Mouse (Mus musculus): ENCODE data around the gene Hs6st1.

Gene Hs6st1

DNA sequence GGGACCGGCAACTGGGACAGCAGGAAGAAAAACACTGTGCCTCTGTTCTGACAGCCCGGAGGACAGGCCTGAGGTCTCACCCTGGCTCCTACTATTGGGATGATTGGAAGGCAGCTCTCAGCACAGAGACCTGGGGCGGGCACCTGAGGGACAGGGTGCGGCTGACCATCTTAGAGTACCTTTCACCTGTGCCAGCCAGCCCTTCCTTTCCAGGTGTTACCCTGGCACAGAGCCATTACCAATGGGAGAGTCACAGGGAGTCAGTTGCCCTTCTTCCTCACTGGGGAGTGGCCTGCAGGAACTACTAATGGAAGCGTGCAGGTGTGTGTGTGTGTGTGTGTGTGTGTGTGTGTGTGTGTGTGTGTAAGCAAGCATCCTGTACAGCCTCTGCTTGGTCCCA lies 15.4 kb downstream of the Hs6st1 start:
- no peak for DNase-seq (ENCODE audit: low read depth, low spot score)

DNA sequence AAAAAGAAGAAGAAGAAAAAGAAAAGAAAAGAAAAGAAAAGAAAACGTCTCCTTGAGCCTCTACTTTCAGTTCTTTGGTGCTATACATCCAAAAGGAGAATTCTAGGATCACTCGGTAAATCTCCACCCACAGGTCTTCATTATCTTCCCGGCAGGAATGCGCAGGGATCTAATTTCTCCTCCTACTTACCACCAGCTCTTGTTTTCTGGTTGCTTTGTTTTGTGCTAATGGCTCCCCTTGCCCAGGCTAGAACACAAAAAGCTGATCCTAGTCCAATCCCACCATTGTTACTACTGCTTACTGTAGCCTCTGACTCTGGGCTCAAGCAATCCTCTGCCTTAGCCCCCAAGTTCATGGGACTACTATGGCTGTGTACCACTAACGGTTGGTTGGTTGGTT lies 16.9 kb downstream of the Hs6st1 start:
- DNase-seq (ENCODE audit: low read depth, low spot score), result no peak

DNA sequence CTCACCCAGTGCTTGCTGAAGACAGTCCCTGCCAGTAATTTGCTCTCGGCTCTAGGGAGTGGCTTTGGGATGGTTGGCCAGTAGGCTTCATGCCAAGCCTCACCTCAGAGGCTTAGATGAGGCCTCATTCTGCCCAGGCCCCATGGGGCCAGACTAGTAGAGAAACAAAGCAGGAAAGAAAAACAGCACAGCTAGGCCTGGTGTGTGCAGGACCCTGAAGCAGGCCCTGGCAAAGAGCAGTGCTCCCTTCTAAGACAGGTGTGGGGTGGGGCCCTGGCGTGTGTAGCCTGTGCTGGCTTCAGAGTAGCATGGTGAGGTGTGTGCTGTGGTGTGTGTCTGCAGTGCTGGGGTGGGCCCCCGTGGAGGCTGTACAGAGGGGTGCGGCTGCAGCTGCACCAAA lies 20.2 kb downstream of the Hs6st1 start:
- DNase-seq (ENCODE audit: low read depth, low spot score), result no peak

DNA sequence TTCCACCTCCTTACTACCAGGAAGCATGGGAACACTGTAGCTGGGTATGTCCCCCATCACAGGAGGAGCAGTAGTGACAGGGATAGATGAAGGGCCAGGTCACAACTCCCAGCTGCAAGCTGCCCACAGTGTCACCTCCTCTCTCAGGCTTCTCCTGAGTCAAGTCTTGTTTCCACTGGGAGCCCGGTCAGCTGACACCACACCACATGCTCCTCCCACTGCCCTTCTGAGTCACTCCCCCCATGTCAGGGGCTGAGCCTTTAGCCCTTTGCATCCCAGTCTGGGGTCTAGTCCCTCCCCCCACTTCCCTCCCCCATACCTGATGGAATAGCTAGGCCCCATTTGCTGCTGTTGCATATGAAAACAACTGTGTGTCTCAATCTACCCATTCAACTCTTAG lies 21.3 kb downstream of the Hs6st1 start:
- DNase-seq (ENCODE audit: low read depth, low spot score), result no peak

DNA sequence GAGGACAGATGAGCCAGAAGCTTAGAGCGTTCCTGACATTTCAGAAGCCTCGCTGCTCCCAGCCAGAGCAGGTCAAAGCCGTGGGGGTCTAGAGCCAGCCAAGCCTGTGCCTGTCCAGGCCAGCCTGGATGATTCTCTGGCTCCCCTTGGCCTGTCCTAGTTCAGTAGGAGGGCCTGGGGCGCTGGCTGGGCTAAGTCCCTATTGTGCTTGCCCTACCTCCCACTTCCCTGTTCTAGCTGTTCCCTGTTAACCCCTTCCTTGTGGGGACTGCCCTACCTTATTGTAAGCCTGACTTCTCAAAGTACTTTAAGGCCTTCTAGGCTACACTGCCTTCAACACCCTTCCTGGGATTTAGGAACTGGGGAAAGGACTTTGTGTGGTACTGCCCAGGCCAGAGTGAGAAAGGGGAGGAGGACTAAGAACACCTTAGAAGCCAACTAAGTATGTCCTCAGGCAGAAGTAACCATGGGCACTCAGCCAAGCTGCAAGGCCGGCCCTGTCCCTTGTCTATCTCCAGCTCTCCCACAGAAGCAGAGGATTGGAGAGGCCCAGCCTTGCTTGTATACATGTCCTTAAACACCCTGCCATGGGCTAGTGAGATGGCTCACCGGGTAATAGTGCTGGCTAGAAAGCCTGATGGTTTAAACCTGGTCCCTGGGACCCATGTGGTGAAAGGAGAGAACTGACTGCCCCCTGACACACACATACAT lies 22.0 kb downstream of the Hs6st1 start:
- DNase-seq (ENCODE audit: low read depth, low spot score), result no peak

DNA sequence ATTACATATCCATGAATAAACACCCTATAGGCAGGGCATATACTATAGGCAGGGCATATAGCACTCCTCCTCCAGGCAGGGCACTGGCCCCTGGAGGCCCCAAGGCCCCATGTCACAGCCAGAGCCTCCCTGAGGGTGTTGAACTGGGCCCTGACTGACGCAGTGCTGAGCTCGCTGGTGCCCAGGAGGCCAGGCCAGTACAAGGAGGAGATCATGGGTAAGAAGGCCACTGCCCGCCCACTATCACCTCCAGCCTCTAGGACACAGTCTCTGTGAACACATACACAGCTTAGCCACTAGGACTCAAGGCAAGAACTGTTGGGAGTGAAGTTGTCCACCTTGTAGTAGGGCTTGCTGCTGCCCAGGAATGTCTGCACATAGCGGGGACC lies 22.5 kb downstream of the Hs6st1 start:
- no peak for DNase-seq (ENCODE audit: low read depth, low spot score)

DNA sequence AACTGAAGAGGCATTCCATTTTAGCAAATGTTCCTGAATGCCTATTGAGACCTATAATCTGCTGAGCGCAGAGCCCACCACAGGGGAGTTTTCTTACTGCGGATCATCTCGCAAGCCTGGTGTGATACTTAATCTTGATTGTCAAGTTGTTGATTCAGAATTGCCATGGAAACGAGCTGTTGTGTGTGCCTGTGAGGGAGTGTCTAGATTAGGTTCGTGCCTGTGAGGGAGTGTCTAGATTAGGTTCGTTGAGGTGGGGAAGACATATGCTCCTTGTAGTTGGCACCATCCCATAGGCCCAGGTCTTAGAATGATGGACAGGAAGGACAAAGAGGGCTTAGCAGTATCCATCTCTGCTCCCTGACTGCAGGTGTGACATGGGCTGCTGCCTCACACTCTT lies 23.0 kb downstream of the Hs6st1 start:
- DNase-seq (ENCODE audit: low read depth, low spot score), result no peak

DNA sequence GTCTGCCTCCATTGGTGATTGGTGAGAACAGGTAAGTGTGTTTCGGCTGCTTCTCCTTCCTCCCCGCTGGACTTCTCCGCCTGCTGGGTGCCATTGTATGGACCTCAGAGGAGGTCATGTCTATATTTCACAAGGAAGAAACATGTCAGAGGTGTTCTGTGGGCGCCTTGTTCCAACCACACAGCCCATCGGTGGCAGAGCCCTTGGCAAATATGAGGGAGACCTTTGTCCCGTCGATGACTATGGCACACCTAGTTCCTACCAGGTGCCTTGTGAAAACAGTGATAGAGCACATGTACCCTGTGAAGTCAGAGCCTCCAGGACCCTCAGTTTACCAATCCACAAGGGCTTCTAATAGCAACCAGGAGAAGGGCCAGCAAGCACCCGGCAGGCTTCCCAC lies 25.5 kb downstream of the Hs6st1 start:
- no peak for DNase-seq (ENCODE audit: low read depth, low spot score)

DNA sequence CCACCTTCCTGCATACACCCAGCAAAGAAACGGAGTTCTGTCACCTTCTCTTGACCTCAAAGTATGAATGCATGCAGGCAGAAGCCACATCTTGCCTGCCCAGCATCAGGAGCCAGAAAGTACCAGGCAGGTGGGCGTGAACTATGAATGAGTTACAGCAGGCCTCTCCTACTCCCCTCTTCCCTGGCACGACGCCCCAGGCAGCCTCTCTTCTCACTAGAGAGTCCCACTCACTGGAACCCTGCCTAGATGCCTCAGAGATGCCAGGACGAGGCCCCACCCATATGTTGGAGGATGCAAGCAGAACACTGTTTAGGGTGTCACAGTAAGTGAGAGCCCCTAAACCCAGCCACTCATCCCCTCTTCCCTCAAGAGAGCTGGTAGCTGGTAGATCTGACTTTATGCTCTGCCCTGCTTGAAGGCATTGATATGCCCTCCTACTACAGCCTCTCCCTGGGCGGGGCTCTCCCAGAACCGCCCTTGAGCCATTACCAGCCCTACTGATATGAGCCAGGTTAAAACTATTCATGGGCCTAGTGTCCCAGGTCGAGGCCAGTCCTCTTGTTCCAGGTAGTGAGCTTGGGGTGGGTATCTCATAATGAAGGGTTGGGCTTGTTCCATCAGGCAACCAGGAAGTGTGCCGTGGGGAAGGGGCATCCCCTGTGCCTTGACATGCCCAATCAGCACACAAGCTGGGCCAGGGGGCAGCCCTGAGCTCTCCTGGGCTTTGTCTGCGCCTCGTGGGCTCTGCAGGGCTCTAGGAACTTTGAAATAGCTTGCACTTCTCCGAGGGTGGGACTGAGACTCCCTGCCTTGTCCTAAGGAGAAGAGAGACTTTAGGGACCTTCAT lies 27.4 kb downstream of the Hs6st1 start:
- DNase-seq (ENCODE audit: low read depth, low spot score), result no peak

DNA sequence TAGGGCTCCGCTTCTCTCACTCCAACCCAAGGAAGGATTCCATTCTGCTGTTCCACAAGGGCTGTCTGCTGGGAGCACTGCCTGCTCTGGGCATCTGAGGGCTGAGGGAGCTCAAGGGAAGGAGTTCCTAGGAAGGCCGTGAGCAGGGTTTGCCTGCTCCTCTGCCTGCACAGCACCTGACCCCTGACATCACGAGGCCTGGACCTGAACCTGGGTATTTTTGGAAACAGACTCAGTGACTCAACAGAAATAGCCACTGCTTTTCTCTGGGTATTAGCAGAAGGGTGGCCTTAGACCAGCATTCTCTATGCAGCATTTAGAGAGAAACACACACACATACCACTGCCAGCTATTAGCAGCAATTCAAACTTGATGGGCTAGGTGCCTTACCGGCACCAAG lies 30.2 kb downstream of the Hs6st1 start:
- DNase-seq (ENCODE audit: low read depth, low spot score), result no peak

DNA sequence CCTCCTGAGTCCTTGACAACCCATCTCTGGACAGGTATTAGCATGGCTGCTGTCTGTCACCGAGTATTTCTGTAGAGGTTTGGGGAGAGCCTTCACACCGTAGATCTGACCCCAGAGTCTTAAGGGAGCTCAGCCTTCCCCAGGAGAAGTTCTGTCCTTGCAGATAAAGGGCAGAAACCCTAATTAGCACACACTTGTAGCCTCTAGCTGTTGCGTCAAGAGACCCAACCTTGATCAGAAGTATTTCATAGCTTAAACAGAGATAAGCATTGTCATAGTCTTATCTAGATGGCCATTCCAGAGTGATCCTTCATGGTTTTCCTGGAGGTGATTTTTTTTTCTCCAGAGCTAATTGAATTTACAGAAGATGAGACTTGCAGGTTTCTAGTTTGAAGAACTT lies 32.2 kb downstream of the Hs6st1 start:
- no peak for DNase-seq (ENCODE audit: low read depth, low spot score)

DNA sequence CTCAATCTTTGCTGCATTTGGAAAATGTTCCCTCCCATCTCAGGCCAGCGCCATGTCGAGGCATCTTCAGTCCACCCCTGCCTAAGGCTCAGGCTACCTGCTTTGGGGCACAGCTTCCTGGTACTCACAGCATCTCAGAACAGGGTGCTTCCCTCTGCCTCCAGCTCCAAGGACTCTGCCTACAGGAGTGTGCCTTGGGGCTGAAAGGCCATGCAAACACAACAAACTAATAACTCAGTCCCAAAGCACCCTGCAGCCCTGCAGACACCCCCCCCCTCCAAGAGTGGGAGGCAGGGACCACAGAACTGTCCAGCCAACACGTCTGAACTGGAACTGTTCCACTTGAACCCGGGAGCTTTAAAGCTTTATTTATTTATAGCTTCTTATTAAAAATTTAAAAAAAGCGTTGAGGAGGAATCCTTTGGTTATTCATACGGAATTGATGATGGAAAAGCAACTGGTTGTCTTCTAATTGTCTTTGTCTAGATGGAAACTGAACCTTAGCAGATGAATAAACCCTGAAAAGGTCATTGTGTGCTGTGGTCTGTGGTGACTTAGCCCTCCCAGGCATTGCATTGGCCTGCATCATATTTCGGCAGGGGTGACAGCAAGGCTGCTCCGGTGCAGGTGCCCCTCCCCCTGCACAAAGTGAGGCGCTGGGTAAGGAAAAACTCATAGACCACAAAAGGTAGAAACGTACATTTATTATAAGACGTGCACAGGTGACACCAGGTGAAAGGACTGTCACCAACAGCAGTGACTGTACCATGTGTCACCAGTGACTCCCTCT lies 37.9 kb downstream of the Hs6st1 start:
- DNase-seq (ENCODE audit: low read depth, low spot score), result no peak

DNA sequence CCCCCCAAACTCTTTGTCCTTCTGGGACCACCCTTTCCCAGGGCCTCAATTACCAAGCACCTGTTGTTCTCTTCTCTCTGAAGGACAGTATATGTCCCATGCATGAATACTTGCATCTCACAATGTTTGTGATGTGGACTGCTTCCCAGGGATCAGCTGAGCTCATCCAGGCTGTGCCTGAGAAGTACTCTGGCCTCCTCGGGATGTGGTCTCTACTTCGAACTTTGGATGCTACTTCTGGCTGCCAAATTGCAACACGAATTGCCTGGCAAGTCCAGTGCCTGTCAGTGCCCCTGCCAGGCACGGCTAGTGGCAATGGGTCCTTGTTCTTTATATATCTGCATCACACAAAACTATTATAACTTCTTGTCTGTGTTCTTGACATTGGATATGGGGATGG lies 41.8 kb downstream of the Hs6st1 start:
- DNase-seq (ENCODE audit: low read depth, low spot score), result no peak

DNA sequence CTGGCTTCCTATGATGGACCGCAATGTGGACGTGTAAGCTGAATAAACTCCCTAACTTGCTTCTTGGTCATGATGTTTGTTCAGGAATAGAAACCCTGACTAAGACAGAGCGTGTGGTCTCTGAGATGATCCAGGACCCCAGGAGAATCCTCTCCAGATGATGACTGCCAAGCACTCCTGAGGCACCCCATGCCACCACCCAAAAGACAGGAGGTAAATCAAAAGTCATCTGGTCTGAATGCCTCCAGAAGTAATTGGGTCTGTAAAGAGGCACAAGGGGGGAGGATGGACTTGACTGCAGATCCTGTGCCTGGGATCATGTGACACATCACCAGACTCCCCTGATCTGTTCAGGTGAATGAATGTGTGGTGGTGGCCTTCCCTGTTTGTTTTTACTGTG lies 44.5 kb downstream of the Hs6st1 start:
- no peak for DNase-seq (ENCODE audit: low read depth, low spot score)

DNA sequence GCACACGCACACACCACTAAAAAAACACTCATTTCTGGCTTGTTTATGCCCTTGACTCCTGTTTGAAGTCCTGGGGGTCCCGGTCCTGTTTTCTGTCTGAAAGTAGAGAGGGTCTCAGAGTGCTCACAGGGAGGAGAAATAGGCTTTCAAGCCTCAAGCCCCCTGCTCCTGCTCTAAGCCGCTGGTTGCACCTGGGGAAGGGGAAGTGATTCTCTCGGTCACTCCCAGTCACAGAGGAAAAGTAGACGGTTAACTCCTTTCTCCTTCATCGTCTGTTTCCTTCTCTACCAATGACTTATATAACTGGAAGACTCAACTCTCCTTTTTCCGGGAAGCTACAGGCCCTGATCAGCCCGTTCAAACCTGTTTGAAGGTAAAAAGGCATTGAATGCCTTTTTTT lies 45.5 kb downstream of the Hs6st1 start:
- DNase-seq (ENCODE audit: low read depth, low spot score), result no peak

DNA sequence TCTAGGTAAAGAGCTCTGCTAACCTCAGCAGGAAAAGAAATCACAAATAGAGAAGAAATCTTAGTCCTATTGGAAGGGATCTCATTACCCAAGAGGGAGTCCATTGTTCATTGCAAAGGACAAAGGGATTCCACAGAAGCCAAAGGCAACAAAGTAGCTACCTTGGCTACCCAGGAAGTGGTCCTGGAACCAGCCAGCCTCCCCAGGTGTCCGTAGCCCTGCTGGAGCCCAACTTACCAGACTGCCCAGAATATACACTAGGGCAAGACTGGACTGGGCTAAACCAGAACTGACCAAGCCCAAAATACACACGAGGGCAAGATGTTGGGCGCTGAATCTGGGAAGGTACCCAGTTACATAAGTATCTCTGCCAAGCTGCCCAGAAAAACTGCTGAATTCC lies 46.6 kb downstream of the Hs6st1 start:
- no peak for DNase-seq (ENCODE audit: low read depth, low spot score)

DNA sequence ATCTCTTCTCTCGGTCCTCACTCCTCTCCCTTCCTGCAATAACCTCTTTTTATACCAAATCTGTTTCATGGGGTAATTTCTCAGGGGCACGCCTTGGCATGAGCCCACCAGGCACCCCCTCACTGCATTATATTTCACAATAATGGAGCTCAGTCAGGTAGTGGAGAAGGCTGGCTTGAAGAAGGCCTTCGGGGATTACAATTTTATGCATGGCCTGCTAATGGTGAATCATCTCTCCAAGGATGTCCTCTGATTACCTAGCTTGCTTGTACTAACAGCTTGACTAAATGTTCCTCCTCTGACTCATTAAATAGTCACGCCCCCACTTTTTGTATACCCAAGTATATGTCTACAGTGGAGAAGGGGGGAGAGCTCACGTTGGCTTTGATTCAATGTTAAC lies 48.3 kb downstream of the Hs6st1 start:
- no peak for DNase-seq (ENCODE audit: low read depth, low spot score)

DNA sequence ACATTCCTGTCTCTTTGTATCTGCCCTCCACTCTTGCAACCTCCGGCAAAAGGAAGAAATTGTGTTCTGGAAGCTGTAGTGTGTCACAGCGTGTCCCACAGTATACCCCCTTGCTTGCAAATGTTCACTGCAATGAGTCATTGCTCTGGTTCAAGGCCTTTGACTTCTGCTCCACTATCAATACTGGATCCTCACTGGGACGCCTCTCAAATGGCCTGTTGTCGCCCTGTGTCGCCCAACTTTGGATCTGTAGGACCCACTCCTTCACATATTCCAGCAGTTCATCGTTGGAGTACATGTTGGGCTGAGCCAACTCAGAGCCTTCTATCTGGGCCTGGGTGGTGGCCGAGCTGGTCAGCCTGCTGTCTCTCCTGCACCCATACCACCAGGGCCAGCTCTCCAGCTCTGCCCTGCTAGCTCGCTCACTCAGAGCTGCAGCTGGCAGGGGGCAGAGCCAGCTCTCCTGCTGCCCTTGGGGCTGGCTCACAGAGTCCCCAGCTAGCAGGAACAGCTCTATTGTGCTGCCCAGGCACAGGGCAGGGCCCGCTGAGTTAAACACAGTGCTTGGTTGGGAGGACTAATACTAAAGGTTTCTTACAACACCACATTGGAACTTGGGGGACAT lies 50.0 kb downstream of the Hs6st1 start:
- DNase-seq (ENCODE audit: low read depth, low spot score), result no peak

DNA sequence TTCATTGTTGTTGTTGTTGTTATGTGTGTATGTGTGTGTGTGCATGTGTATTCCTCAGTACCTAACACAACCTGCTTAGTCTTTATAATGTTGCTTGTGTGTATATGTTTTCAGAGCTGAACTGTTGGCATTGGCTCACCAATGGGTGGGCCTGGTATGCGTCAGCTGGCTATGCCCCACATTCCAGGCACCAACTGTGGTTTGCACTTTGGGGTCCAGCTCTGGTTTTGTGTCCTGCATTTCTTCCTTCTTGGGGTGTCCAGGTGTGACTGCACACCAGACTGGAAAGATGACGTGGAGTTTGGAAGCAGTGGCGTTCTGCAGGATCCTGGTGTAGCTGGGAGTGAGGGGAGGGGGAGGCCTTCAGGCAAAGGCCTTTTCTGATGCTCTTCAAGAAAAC lies 50.8 kb downstream of the Hs6st1 start:
- no peak for DNase-seq (ENCODE audit: low read depth, low spot score)

DNA sequence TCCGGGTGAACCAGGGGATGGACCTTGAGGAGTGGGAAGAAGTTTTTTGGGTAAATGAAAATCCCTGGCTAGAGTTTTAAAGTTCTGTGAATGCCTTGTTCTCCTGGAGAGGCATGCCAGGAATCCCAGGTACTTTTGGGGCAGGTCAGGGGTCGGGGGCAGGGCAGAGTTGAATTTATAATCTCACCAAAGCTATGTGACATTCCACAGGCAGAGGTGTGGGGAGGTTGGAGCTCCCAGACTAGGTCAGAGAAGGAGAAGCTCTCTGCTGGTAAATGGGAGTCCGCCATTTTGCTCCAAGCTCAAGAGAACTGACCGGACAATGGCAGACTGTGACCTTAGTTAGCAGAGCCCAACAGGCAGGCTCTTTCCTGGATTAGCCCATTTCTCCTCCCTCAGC lies 51.2 kb downstream of the Hs6st1 start:
- DNase-seq (ENCODE audit: low read depth, low spot score), result no peak

DNA sequence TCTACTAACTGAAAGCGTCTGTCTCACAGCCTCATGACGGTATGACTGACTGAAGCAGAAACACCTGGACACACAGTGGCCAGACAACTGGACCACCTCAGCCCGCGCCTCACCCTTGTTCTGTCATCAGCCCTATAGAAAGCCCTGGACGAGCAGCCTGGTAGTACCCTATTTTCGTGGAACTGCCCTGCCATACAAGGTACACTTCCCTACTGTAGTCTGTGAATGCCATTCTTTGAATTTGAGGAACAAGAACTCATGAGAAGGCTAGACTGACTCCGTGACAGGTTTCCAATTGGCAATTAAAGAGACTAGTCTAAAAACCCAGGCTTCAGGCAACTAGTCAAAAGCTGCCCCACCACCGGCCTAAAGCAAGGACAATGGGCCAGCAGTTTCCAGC lies 53.0 kb downstream of the Hs6st1 start:
- DNase-seq (ENCODE audit: low read depth, low spot score), result no peak

DNA sequence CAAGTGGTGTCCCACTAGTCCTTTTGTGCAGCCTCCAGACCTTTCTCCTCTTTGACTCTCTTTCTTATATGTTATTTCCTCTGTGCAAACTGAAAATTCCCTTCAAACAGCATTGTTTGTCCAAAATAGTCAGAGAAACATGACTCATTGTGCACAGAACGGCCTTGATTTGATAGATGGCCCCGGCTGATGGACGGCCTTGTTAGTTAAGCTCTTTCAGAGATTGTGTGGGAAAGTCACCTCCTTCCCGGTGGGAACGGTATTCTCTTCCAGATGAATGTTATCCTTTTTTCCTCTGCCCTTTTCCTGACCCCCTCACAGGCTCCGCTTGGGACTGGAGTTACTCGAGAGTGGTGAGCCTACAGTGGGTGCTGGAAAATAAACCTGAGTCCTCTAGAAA lies 56.9 kb downstream of the Hs6st1 start:
- no peak for DNase-seq (ENCODE audit: low read depth, low spot score)
